Mouse (Mus musculus) spleen, adult 2 months (tissue): ENCODE data around the gene Atraid.

Source experiments
- CTCF ChIP-seq: fragments of 200-500 bp; IDR thresholded peaks from 2 replicates; pipeline ENCODE4 v1.5.1; 2011; ENCODE audit warnings: mild to moderate bottlenecking, inconsistent platforms; ENCODE audit not compliant: insufficient read depth, insufficient read length, insufficient replicate concordance; ENCODE audit errors: extremely low read depth
- POLR2A ChIP-seq: fragments of 200-500 bp; IDR thresholded peaks from 2 replicates; pipeline ENCODE4 v1.6.1; 2011; ENCODE audit warnings: low read depth, low read length, inconsistent platforms

- TF ChIP-seq CTCF (no peak), POLR2A (no peak)
Observed at GRCm38 (mm10) chr5:31034669-31035068, 13.4 kb upstream of the Atraid start.
